Mouse (Mus musculus) MEL (cell line): ENCODE results near the gene Cfap77. TPM values are rescaled to one million over a fixed set of nuclear protein-coding genes. Genes with fewer than 3 reads are reported as not detected.

ENCODE experiments used
- DNase-seq: peaks from one replicate; pipeline ENCODE4 v3.0.0; 2011; ENCODE audit warnings: low read depth, low spot score
- H3K27ac ChIP-seq: 2 replicates; pipeline ENCODE4 v1.5.1; 2012; ENCODE audit warnings: low read depth, mild to moderate bottlenecking, control low read depth, low read length, moderate library complexity; ENCODE audit not compliant: control insufficient read depth
- H3K27me3 ChIP-seq, 2 experiments: fragments of 150-350 bp in 1 of 2; sonication (generic) in 1 of 2; 2 replicates each; pipeline ENCODE4 v1.6.1; 2012; ENCODE audit warnings: low read length in 2 of 2, mild to moderate bottlenecking in 2 of 2, improper control_type of control experiment in 1 of 2, moderate library complexity in 1 of 2; ENCODE audit not compliant: insufficient read depth in 2 of 2, control insufficient read depth in 1 of 2
- H3K36me3 ChIP-seq, 2 experiments: 2 replicates each; pipeline ENCODE4 v1.6.1; 2012 to 2014; ENCODE audit warnings: low read length in 2 of 2, improper control_type of control experiment in 1 of 2, inconsistent platforms in 1 of 2, mild to moderate bottlenecking in 1 of 2; ENCODE audit not compliant: insufficient read depth in 2 of 2, control insufficient read depth in 1 of 2
- H3K4me1 ChIP-seq, 2 experiments: fragments of 150-350 bp in 1 of 2; sonication (generic) in 1 of 2; 2 replicates each; pipeline ENCODE4 v1.6.1; 2012; ENCODE audit warnings: low read length in 2 of 2, improper control_type of control experiment in 1 of 2, mild to moderate bottlenecking in 1 of 2; ENCODE audit not compliant: insufficient read depth in 2 of 2, control insufficient read depth in 1 of 2
- H3K4me3 ChIP-seq, 2 experiments: fragments of 150-350 bp in 1 of 2; sonication (generic) in 1 of 2; 2 replicates each; pipeline ENCODE4 v1.5.1; 2012; ENCODE audit warnings: low read depth in 2 of 2, low read length in 2 of 2, mild to moderate bottlenecking in 2 of 2, moderate library complexity in 2 of 2, control low read depth in 1 of 2, improper control_type of control experiment in 1 of 2; ENCODE audit not compliant: control insufficient read depth in 1 of 2, insufficient read depth in 1 of 2
- H3K79me2 ChIP-seq: 2 replicates; pipeline ENCODE4 v1.6.1; 2012; ENCODE audit warnings: mild to moderate bottlenecking, low read length, moderate library complexity; ENCODE audit not compliant: control insufficient read depth, poor library complexity, insufficient read depth
- H3K9ac ChIP-seq: 2 replicates; pipeline ENCODE4 v1.6.1; 2012; ENCODE audit warnings: low read depth, mild to moderate bottlenecking, control low read depth, low read length, moderate library complexity; ENCODE audit not compliant: control insufficient read depth, poor library complexity, severe bottlenecking
- H3K9me3 ChIP-seq: fragments of 150-350 bp; sonication (generic); replicated peaks from 2 replicates; pipeline ENCODE4 v1.6.1; 2012; ENCODE audit warnings: mild to moderate bottlenecking, low read length, improper control_type of control experiment, moderate library complexity; ENCODE audit not compliant: insufficient read depth
- CHD1 ChIP-seq: IDR thresholded peaks from 2 replicates; pipeline ENCODE4 v1.6.1; 2012; ENCODE audit warnings: low read depth, mild to moderate bottlenecking, inconsistent platforms, low read length, improper control_type of control experiment
- CHD2 ChIP-seq: IDR thresholded peaks from 2 replicates; pipeline ENCODE4 v1.6.1; 2011; ENCODE audit warnings: low read length, improper control_type of control experiment
- ELF1 ChIP-seq: IDR thresholded peaks from 2 replicates; pipeline ENCODE4 v1.6.1; 2014; ENCODE audit warnings: low read depth, mild to moderate bottlenecking, inconsistent platforms, low read length, improper control_type of control experiment, moderate library complexity
- ETS1 ChIP-seq: IDR thresholded peaks from 2 replicates; pipeline ENCODE4 v1.6.1; 2012; ENCODE audit warnings: low read depth, mild to moderate bottlenecking, inconsistent platforms, low read length, improper control_type of control experiment, moderate library complexity
- HCFC1 ChIP-seq: IDR thresholded peaks from 2 replicates; pipeline ENCODE4 v1.6.1; 2012; ENCODE audit warnings: low read depth, mild to moderate bottlenecking, inconsistent platforms, low read length, improper control_type of control experiment, moderate library complexity
- MAFK ChIP-seq: IDR thresholded peaks from 2 replicates; pipeline ENCODE4 v1.6.1; 2011; ENCODE audit warnings: low read depth, mild to moderate bottlenecking, low read length, improper control_type of control experiment, borderline replicate concordance
- MEF2A ChIP-seq: IDR thresholded peaks from 2 replicates; pipeline ENCODE4 v1.6.1; 2014; ENCODE audit warnings: low read depth, mild to moderate bottlenecking, inconsistent platforms, low read length, improper control_type of control experiment; ENCODE audit not compliant: poor library complexity, insufficient replicate concordance, severe bottlenecking; ENCODE audit errors: extremely low read depth
- MXI1 ChIP-seq: IDR thresholded peaks from 2 replicates; pipeline ENCODE4 v1.6.1; 2011; ENCODE audit warnings: mild to moderate bottlenecking, low read depth, low read length, improper control_type of control experiment
- MYB ChIP-seq: IDR thresholded peaks from 2 replicates; pipeline ENCODE4 v1.6.1; 2011; ENCODE audit warnings: mild to moderate bottlenecking, low read depth, low read length, improper control_type of control experiment
- MYC ChIP-seq: IDR thresholded peaks from 2 replicates; pipeline ENCODE4 v1.6.1; 2011; ENCODE audit warnings: low read depth, mild to moderate bottlenecking, low read length, improper control_type of control experiment, moderate library complexity
- POLR2A ChIP-seq, 2 experiments: IDR thresholded peaks; 2 replicates each; pipeline ENCODE4 v1.6.1; 2011 to 2012; ENCODE audit warnings: low read length in 2 of 2, mild to moderate bottlenecking in 2 of 2, control low read depth in 1 of 2, improper control_type of control experiment in 1 of 2, low read depth in 1 of 2, moderate library complexity in 1 of 2; ENCODE audit not compliant: control insufficient read depth in 1 of 2, insufficient read depth in 1 of 2, poor library complexity in 1 of 2
- POLR2AphosphoS5 ChIP-seq: IDR thresholded peaks from 2 replicates; pipeline ENCODE4 v1.6.1; 2012; ENCODE audit warnings: low read depth, borderline replicate concordance, mild to moderate bottlenecking, inconsistent platforms, low read length, moderate library complexity, mixed read lengths
- RCOR1 ChIP-seq: IDR thresholded peaks from 2 replicates; pipeline ENCODE4 v1.6.1; 2012; ENCODE audit warnings: low read depth, mild to moderate bottlenecking, inconsistent platforms, low read length, improper control_type of control experiment
- TAL1 ChIP-seq: IDR thresholded peaks from 2 replicates; pipeline ENCODE4 v1.6.1; 2012; ENCODE audit warnings: mild to moderate bottlenecking, inconsistent platforms, low read length, moderate library complexity, mixed read lengths
- TBP ChIP-seq: IDR thresholded peaks from 2 replicates; pipeline ENCODE4 v1.8.0; 2011; ENCODE audit warnings: low read depth, low read length, improper control_type of control experiment
- TCF12 ChIP-seq: IDR thresholded peaks from 2 replicates; pipeline ENCODE4 v1.6.1; 2014; ENCODE audit warnings: low read depth, mild to moderate bottlenecking, inconsistent platforms, low read length, improper control_type of control experiment, moderate library complexity
- UBTF ChIP-seq: IDR thresholded peaks from 2 replicates; pipeline ENCODE4 v1.6.1; 2012; ENCODE audit warnings: low read depth, mild to moderate bottlenecking, inconsistent platforms, low read length, improper control_type of control experiment, moderate library complexity, borderline replicate concordance; ENCODE audit not compliant: insufficient read depth
- ZC3H11A ChIP-seq: IDR thresholded peaks from 2 replicates; pipeline ENCODE4 v1.6.1; 2012; ENCODE audit warnings: low read depth, mild to moderate bottlenecking, inconsistent platforms, low read length, improper control_type of control experiment
- ZNF384 ChIP-seq: IDR thresholded peaks from 2 replicates; pipeline ENCODE4 v1.6.1; 2012; ENCODE audit warnings: low read depth, mild to moderate bottlenecking, inconsistent platforms, low read length, improper control_type of control experiment
- polyA plus RNA-seq, 2 experiments: library from polyadenylated mRNA; stranded (reverse) in 1 of 2; unstranded in 1 of 2; fragments of >175 nt in 1 of 2; fragments of >200 nt in 1 of 2; gene quantifications; 2 replicates each; pipeline versions ENCODE4 v1.2.1 to v1.2.4; 2012; ENCODE audit warnings: low replicate concordance in 2 of 2, low read depth in 1 of 2; ENCODE audit not compliant: insufficient read length in 2 of 2, insufficient read depth in 1 of 2, missing spikeins in 1 of 2
- total RNA-seq: library from RNA; depleted of rRNA; stranded (reverse); fragments of 300-350 nt; gene quantifications from 2 replicates; pipeline ENCODE4 v1.2.3, GENCODE M21; 2012

Gene Cfap77
- total and polyA plus RNA-seq, 3 experiments: 1.1 to 2.4 TPM; not detected in 1

GRCm38 (mm10) chr2:29018680-29019079 is 36.2 kb downstream of the Cfap77 start (continued):
- TF ChIP-seq MEF2A: no peak
- peak; percentile 40 for TF ChIP-seq ETS1
- peak; percentile 86 for TF ChIP-seq RCOR1
- no peak for TF ChIP-seq CHD1
- TF ChIP-seq POLR2AphosphoS5: no peak
- peak; percentile 71 for TF ChIP-seq TCF12
- 0 out of 4 replicates have a peak, but pooled peaks of 1 of the 2 experiments have one; percentile 2 for TF ChIP-seq POLR2A (IDR thresholded peaks at IDR 0.05; ENCODE audit: control insufficient read depth in 1 of 2, insufficient read depth in 1 of 2, low read depth in 1 of 2, low read length in 2 of 2, poor library complexity in 1 of 2)
- TF ChIP-seq TBP: no peak
- TF ChIP-seq MYC: no peak
- TF ChIP-seq HCFC1: no peak
- peak; percentile 29; the same call in 1 of the 2 replicates for TF ChIP-seq MXI1
- TF ChIP-seq TAL1: peak; percentile 58
- TF ChIP-seq MYB: peak; percentile 29; the same call in 1 of the 2 replicates

- no peak overlapping the region for H3K27ac ChIP-seq
- DNase-seq: no peak
- no peaks in the 10 kb centered on the region for H3K9me3 ChIP-seq
- H3K79me2 ChIP-seq: no peaks in the 10 kb centered on the region
- H3K27me3 ChIP-seq: no peaks in the 10 kb centered on the region
- H3K9ac ChIP-seq: no peak overlapping the region
- H3K4me1 ChIP-seq: peaks cover 3 to 16% of the 10 kb centered on the region in 2 experiments
- no peak overlapping the region for H3K4me3 ChIP-seq
- H3K36me3 ChIP-seq: peaks cover 0 to 4% of the 10 kb centered on the region in 2 experiments; a peak in 2 of 4 replicates
- TF ChIP-seq ZNF384 (no peak), CHD2 (no peak), UBTF (no peak), ZC3H11A (no peak), TBP (no peak), RCOR1 (no peak), ELF1 (no peak), MAFK (no peak)
- TF ChIP-seq, all 39 proteins: peak for 0
These were observed 38.0 kb downstream of the Cfap77 start for GRCm38 (mm10) chr2:29016599-29017587.
